Mouse (Mus musculus) kidney, embryonic 15.5 days (tissue): ENCODE data around the gene Baz2b. TPM values are rescaled to one million over a fixed set of nuclear protein-coding genes. Genes with fewer than 3 reads are reported as not detected.
A peak's percentile ranks its signal among the peaks of the same experiment; 100 is the strongest.

Experiments used
- ATAC-seq: fragments of 200-750 bp; cut with Nextera tagmentation; replicated peaks from 2 replicates; pipeline ENCODE4 v1.8.0; 2017; ENCODE audit warnings: moderate TSS enrichment; ENCODE audit not compliant: low FRiP score
- H3K27ac ChIP-seq: fragments of 300-500 bp; sonication (generic); 2 replicates; pipeline ENCODE4 v1.5.1; 2015; ENCODE audit warnings: mild to moderate bottlenecking, inconsistent platforms
- H3K27me3 ChIP-seq: fragments of 300-500 bp; sonication (generic); 2 replicates; pipeline ENCODE4 v1.6.1; 2015; ENCODE audit warnings: inconsistent platforms
- H3K36me3 ChIP-seq: fragments of 300-500 bp; sonication (generic); 2 replicates; pipeline ENCODE4 v1.6.1; 2015; ENCODE audit warnings: inconsistent platforms
- H3K4me1 ChIP-seq: fragments of 300-500 bp; sonication (generic); 2 replicates; pipeline ENCODE4 v1.6.1; 2015; ENCODE audit warnings: inconsistent platforms
- H3K4me2 ChIP-seq: fragments of 300-500 bp; sonication (generic); 2 replicates; pipeline ENCODE4 v1.6.1; 2015; ENCODE audit warnings: moderate library complexity, mild to moderate bottlenecking, inconsistent platforms
- H3K4me3 ChIP-seq: fragments of 300-500 bp; sonication (generic); replicated peaks from 2 replicates; pipeline ENCODE4 v1.5.1; 2015; ENCODE audit warnings: mild to moderate bottlenecking, inconsistent platforms
- H3K9ac ChIP-seq: fragments of 300-500 bp; sonication (generic); 2 replicates; pipeline ENCODE4 v1.6.1; 2015; ENCODE audit warnings: mild to moderate bottlenecking, inconsistent platforms
- H3K9me3 ChIP-seq: fragments of 300-500 bp; sonication (generic); replicated peaks from 2 replicates; pipeline ENCODE4 v1.6.1; 2016; ENCODE audit warnings: inconsistent platforms
- WGBS: fragments of 180-500 bp; shearing (Covaris S2); methylation state at CpG from one replicate; pipeline ENCODE4 v1.1.7; 2015; ENCODE audit warnings: mixed read lengths; 5-methylcytosine and 5-hydroxymethylcytosine counted together
- polyA plus RNA-seq: library from polyadenylated mRNA; unstranded; fragments of >200 nt; fragmentation: Nextera tagmentation; extraction: Ambion mirVana; gene quantifications from 2 replicates; pipeline ENCODE4 v1.2.1, GENCODE M21; 2015

Gene Baz2b
- polyA plus RNA-seq, 1 experiment from 2014 or later: 55.3 TPM

DNA sequence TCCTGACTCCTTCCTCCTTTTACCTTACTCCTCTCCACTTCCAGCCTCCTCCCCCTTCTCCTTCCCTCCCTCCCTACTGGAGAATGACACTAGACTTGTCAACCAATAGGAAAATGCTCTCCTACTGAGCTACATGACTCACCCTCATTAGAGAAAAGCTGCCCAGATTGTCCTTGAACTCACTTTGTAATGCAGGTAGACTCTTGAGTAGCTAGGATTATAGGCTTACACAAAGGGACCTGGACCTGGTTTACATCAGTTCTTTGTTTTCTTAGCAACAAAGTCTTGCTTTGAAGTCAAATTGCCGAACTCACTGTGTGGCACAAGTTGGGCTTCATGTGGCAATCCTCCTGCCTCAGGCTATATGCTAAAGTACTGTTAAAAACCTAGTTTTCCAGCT, 12.8 kb downstream of the Baz2b start:
- Histone ChIP-seq H3K9me3 (no peaks in the 10 kb centered on the region), H3K27ac (no peak overlapping the region), H3K9ac (no peak overlapping the region), H3K4me1 (no peaks in the 10 kb centered on the region), H3K27me3 (no peaks in the 10 kb centered on the region), H3K36me3 (no peaks in the 10 kb centered on the region), H3K4me2 (no peak overlapping the region), H3K4me3 (no peak overlapping the region)
- 59% methylated on average over 1 of the region's 1 CpGs for WGBS
- no peak for ATAC-seq

DNA sequence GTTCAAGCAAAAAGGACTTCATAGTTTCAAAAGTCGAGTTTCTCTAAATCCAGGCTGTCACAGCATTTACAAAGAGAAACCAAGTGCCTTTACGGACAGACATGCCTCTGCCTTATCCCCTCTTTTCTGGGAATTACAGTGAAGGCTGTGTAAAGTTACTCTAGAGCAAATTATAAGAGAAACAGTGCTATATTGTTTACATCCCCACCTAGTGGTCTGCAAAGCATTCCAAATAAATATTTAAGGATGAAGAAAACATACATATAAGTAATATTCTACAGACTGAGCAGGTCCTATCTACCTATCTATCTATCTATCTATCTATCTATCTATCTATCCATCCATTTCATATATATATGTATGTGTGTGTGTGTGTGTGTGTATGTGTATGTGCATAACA, 27.9 kb downstream of the Baz2b start:
- no peaks in the 10 kb centered on the region for H3K36me3 ChIP-seq
- H3K4me3 ChIP-seq: no peak overlapping the region
- no peaks in the 10 kb centered on the region for H3K4me1 ChIP-seq
- H3K9ac ChIP-seq: no peak overlapping the region
- no peaks in the 10 kb centered on the region for H3K27me3 ChIP-seq
- H3K4me2 ChIP-seq: no peak overlapping the region
- no peaks in the 10 kb centered on the region for H3K9me3 ChIP-seq
- WGBS: 61% methylated on average over 2 of the region's 2 CpGs
- no peak overlapping the region for H3K27ac ChIP-seq
- no peak for ATAC-seq

DNA sequence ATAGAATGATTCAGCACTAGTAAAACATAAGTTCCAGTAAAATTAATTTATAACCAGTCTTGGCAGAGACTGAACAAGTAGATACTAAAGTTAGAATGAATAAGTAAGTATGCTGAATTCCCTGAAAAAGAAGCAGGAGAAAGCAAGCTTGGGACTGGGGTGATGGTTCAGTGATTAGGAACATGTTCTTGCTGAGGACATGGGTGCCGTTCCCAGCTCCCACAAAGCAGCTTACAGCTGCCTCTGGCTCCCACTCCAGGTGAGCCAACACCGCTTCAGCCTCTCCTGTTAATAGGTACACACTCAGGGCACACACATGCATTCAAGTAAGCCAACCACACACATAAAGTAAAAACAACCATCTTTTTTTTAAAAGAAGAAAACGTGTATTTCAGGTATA, 32.1 kb downstream of the Baz2b start:
- no peaks in the 10 kb centered on the region for H3K36me3 ChIP-seq

DNA sequence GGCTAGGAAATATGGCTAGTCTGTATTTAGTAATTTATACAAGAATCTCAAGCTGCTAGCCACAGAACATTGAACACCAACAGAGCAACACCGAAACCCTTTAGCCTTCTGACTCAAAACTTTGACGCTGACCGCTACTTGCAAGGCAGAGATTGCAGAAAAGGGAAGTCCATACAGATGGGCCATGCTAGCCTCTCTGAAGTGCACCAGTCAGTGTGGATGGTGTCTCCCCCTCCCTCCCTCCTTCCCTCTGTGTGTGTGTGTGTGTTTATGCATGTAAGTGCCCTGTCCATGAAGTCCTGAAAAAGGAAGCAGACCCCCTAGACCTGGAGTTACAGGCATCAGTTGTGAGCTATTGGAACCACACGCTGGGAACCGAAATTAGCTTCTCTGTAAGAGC, 33.6 kb downstream of the Baz2b start:
- H3K36me3 ChIP-seq: no peaks in the 10 kb centered on the region
- WGBS: 91% methylated on average over 5 of the region's 5 CpGs
- H3K27me3 ChIP-seq: no peaks in the 10 kb centered on the region
- H3K4me3 ChIP-seq: no peak overlapping the region
- H3K4me1 ChIP-seq: peaks cover 3% of the 10 kb centered on the region; the same call in 1 of the 2 replicates
- no peak for ATAC-seq
- no peak overlapping the region for H3K4me2 ChIP-seq
- H3K9ac ChIP-seq: no peak overlapping the region
- H3K9me3 ChIP-seq: no peaks in the 10 kb centered on the region
- H3K27ac ChIP-seq: no peak overlapping the region

More for the DNA sequence above, 32.1 kb downstream of the Baz2b start:
- Histone ChIP-seq H3K4me1 (no peaks in the 10 kb centered on the region), H3K9me3 (no peaks in the 10 kb centered on the region), H3K9ac (no peak overlapping the region), H3K4me2 (no peak overlapping the region), H3K4me3 (no peak overlapping the region), H3K27ac (no peak overlapping the region), H3K27me3 (no peaks in the 10 kb centered on the region)
- ATAC-seq: no peak
- 77% methylated on average over 3 of the region's 3 CpGs for WGBS

DNA sequence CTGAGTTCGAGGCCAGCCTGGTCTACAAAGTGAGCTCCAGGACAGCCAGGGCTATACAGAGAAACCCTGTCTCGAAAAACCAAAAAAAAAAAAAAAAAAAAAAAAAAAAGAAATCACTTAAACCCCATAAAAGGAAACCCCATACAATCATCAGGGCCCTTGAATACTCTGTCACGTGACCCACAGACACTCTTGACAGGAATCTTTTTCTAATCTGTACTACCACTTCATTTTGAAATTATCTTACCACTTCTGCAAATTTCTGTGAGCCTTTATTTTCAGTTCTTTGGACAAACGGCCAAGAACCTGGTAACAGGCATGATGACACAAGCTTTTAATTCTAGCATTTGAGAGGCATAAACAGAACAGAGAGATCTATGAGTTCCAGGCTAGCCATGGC, 34.6 kb downstream of the Baz2b start:
- Histone ChIP-seq H3K36me3 (no peaks in the 10 kb centered on the region), H3K4me3 (no peak overlapping the region), H3K9me3 (no peaks in the 10 kb centered on the region), H3K9ac (no peak overlapping the region), H3K27me3 (no peaks in the 10 kb centered on the region), H3K27ac (no peak overlapping the region), H3K4me2 (no peak overlapping the region), H3K4me1 (peaks cover 3% of the 10 kb centered on the region; the same call in 1 of the 2 replicates)
- ATAC-seq: no peak
- 90% methylated on average over 3 of the region's 4 CpGs for WGBS

DNA sequence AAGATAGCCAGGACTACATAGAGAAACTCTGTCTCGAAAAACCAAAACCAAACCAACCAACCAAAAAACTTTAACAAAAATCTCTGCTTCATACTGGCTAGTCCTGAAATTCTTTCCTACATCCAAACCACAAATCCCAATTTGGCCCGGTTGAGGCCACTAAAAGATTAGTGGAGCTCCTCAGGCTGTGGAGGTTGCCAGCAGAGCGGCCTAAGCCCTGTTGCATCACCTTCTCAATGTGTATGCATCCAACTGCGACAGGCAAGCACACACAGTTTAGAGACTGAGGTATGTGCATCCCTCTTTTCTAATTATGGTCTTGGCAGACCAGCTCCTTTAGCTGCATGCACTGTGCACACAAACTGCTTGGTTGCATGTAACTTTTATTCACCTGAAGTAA, 36.0 kb downstream of the Baz2b start:
- no peaks in the 10 kb centered on the region for H3K36me3 ChIP-seq
- no peak overlapping the region for H3K4me3 ChIP-seq
- peaks cover 3% of the 10 kb centered on the region; the same call in 1 of the 2 replicates for H3K4me1 ChIP-seq
- H3K9me3 ChIP-seq: no peaks in the 10 kb centered on the region
- no peak overlapping the region for H3K4me2 ChIP-seq
- H3K9ac ChIP-seq: no peak overlapping the region
- H3K27me3 ChIP-seq: no peaks in the 10 kb centered on the region
- 87% methylated on average over 4 of the region's 4 CpGs for WGBS
- H3K27ac ChIP-seq: no peak overlapping the region
- ATAC-seq: no peak

DNA sequence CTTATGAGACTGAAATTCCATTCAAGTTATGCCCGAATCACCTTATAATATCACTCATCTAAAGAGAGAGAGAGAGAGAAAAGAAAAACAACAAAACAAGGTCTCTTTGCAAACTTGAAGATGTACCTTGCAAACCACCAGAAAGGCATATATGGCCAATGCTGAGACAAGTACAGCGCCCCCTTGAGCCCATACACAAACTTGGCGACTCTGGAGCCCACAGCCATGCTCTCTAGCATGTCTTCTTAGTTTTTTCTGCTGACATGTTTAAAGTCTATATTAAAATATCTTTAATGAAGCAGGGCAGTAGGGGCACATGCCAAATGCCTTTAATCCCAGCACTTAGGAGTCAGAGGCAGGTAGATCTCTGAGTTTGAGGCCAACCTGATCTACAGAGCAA, 36.4 kb downstream of the Baz2b start:
- no peak for ATAC-seq

DNA sequence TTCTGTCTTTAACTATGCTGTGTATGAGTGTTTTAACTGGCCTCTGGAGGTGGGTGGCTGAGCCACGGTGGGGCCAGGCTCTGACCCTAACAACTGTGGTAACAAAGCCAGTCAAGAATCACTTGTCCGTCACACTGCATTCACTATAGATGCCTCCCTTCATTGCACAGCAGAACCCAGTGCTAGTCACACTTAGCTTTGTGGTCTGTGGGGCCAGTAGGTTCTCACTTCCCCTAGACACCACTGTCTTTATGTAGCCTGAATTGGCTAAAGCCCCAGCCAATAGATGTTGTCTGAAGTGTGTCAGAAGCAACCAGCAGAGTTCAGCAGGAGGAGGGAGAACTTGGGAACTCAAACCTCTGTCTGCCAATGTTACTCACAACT, 37.1 kb downstream of the Baz2b start:
- H3K9me3 ChIP-seq: no peaks in the 10 kb centered on the region
- no peak overlapping the region for H3K4me2 ChIP-seq
- no peak overlapping the region for H3K9ac ChIP-seq
- WGBS: 63% methylated on average over 2 of the region's 2 CpGs
- H3K4me3 ChIP-seq: no peak overlapping the region
- no peaks in the 10 kb centered on the region for H3K27me3 ChIP-seq
- peaks cover 3% of the 10 kb centered on the region; the same call in 1 of the 2 replicates for H3K4me1 ChIP-seq
- no peak overlapping the region for H3K27ac ChIP-seq
- no peak for ATAC-seq
- no peaks in the 10 kb centered on the region for H3K36me3 ChIP-seq

More for the DNA sequence above, 36.4 kb downstream of the Baz2b start:
- H3K9ac ChIP-seq: no peak overlapping the region
- WGBS: 61% methylated on average over 3 of the region's 3 CpGs
- H3K27me3 ChIP-seq: no peaks in the 10 kb centered on the region
- H3K4me1 ChIP-seq: peaks cover 3% of the 10 kb centered on the region; the same call in 1 of the 2 replicates
- H3K9me3 ChIP-seq: no peaks in the 10 kb centered on the region
- no peak overlapping the region for H3K4me3 ChIP-seq
- no peaks in the 10 kb centered on the region for H3K36me3 ChIP-seq
- no peak overlapping the region for H3K4me2 ChIP-seq
- no peak overlapping the region for H3K27ac ChIP-seq

DNA sequence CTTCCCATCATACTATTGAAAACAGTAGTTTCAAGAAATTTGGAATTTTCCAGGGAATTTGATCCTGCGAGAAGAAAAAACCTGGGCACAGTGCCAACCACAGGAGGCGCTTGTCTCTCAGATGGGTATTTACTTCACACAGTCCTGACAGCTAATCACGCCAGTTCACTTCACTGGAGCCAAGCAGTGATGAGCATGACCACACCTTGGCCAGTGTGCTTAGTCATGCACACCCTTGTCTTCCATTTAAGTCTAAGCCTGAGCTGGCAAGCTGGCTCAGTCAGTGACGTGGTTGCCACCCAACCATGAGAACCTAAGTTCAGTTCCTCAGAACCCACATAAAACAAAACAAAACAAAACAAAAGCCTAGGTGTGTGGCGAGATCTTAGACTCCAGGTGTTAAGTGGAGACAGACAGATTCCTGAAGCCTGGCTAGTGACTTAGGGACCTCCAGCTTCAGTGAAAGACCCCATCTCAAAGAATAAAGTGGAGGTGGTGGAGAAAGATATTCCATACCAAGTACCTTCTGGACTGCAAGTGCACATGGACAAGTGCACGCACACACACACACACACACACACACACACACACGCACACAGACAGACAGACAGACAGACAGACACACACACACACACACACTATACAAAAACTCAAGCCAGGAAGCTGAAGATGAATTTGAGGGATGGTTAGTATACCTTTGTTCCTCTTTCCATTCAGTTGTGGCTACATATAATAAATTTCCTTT, 37.7 kb downstream of the Baz2b start:
- no peaks in the 10 kb centered on the region for H3K27me3 ChIP-seq
- WGBS: 67% methylated on average over 7 of the region's 7 CpGs
- no peak overlapping the region for H3K27ac ChIP-seq
- H3K4me3 ChIP-seq: no peak overlapping the region
- 0 out of 2 replicates have a peak, but pooled peaks have one; percentile 52 for ATAC-seq
- no peaks in the 10 kb centered on the region for H3K9me3 ChIP-seq
- H3K36me3 ChIP-seq: no peaks in the 10 kb centered on the region
- peaks cover 3% of the 10 kb centered on the region; the same call in 1 of the 2 replicates for H3K4me1 ChIP-seq
- no peak overlapping the region for H3K4me2 ChIP-seq
- no peak overlapping the region for H3K9ac ChIP-seq

DNA sequence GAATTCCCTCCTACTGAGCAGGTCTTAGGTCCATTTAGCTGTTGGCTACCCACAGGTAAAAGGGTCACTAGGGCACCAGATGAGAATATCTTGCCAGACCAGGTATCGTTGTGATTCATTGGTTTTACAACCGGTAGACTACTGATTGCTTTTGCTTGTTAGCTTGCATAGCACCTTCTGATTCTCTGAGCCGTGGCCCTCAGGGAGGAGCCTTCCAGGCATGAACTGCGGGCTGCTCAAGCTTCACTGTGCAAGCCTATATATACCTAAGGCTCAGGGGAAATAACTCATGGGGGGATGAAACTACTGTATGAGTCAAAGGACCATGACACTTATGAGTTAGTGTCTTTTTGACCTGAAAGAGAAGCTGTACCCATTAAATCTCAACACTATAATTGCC, 42.8 kb downstream of the Baz2b start:
- Histone ChIP-seq H3K27me3 (no peaks in the 10 kb centered on the region), H3K9me3 (no peaks in the 10 kb centered on the region), H3K9ac (no peak overlapping the region), H3K27ac (no peak overlapping the region), H3K4me3 (no peak overlapping the region), H3K4me2 (no peak overlapping the region), H3K4me1 (peaks cover 3% of the 10 kb centered on the region; the same call in 1 of the 2 replicates), H3K36me3 (no peaks in the 10 kb centered on the region)
- WGBS: 66% methylated on average over 4 of the region's 4 CpGs
- ATAC-seq: no peak

DNA sequence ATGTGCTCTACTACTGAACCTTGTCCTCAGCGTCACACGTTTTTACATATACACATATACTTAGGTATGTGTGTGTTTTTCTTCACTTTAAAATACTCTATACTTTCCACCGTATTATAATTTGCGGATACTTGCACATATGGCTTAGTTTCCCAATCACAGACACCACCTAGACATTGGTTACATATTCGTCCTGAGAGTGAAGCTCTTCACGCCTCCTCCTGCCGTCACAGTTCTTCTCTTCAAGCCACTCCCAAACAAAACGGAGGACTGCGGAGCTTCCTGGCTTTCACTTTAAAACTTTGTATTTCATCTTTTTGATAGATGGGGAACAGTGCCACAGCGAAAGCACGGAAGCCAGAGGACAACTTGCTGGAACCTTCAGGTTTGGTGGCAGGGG, 44.0 kb downstream of the Baz2b start:
- no peak for ATAC-seq
- Histone ChIP-seq H3K9me3 (no peaks in the 10 kb centered on the region), H3K9ac (no peak overlapping the region), H3K27me3 (no peaks in the 10 kb centered on the region), H3K36me3 (no peaks in the 10 kb centered on the region), H3K27ac (no peak overlapping the region), H3K4me2 (no peak overlapping the region), H3K4me3 (no peak overlapping the region), H3K4me1 (no peaks in the 10 kb centered on the region)
- WGBS: 91% methylated on average over 11 of the region's 11 CpGs

DNA sequence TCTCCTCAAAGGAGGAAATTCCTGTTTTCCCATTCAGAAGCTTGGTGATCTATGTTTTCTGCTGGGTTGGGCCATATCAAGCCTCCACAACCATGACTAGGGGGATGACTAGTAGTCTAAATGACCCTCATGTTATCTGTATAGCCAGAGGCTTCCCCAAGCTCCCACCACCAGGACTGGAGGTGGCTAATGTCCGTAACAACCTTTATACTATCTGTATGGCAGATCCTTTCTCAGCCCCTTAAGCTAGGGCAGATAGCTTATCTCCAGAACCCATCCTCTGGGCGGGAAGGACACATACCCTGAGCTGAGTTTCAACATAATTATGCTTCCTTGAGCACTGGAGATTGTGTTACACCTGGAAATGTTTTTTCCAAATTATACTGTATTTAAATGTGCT, 45.9 kb downstream of the Baz2b start:
- Histone ChIP-seq H3K4me3 (no peak overlapping the region), H3K4me2 (no peak overlapping the region), H3K4me1 (no peaks in the 10 kb centered on the region), H3K27ac (no peak overlapping the region), H3K27me3 (no peaks in the 10 kb centered on the region), H3K9me3 (no peaks in the 10 kb centered on the region), H3K9ac (no peak overlapping the region), H3K36me3 (no peaks in the 10 kb centered on the region)
- 66% methylated on average over 2 of the region's 2 CpGs for WGBS
- ATAC-seq: no peak

DNA sequence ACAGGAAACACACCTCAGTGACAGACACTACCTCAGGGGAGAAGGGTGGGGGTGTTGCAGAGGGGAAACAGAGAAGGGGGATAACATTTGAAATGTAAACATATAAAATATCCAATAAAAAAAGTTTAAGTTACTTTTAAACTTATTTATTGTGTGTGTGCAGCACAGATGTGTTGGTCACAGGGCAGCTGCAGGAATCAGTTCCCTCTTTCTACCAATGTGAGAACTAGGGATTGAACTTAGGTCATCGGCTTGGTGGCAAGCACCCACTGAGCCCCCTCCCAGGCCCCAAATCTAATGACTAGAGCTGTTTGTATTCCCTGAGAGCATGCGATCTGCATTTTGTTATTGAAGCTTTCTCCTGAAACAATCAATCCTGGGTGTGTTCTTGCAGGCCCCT, 57.2 kb downstream of the Baz2b start:
- no peaks in the 10 kb centered on the region for H3K36me3 ChIP-seq
- H3K9me3 ChIP-seq: no peaks in the 10 kb centered on the region
- H3K4me2 ChIP-seq: no peak overlapping the region
- H3K27ac ChIP-seq: no peak overlapping the region
- 76% methylated on average over 2 of the region's 2 CpGs for WGBS
- ATAC-seq: no peak
- no peaks in the 10 kb centered on the region for H3K27me3 ChIP-seq
- H3K9ac ChIP-seq: no peak overlapping the region
- H3K4me1 ChIP-seq: no peaks in the 10 kb centered on the region
- no peak overlapping the region for H3K4me3 ChIP-seq
